Mouse (Mus musculus): ENCODE data around the gene Supt4a. TPM values are rescaled to one million over a fixed set of nuclear protein-coding genes. Genes with fewer than 3 reads are reported as not detected.

Supt4a gene
- polyA plus RNA-seq, 1 experiment: 158 TPM

GRCm38 (mm10) chr11:87715999-87716398 is 21.4 kb upstream of the Supt4a start:
- WGBS: 81% methylated on average over 4 of the region's 4 CpGs
- Histone ChIP-seq H3K4me3 (replicated peaks; ENCODE audit: insufficient read depth, low read depth, low read length) (no peak overlapping the region), H3K27me3 (ENCODE audit: control insufficient read depth, insufficient read depth, low read length) (no peaks in the 10 kb centered on the region), H3K4me1 (ENCODE audit: control insufficient read depth, insufficient read depth, low read length) (no peaks in the 10 kb centered on the region), H3K27ac (ENCODE audit: insufficient read depth, low read length) (no peak overlapping the region)
- no peak for TF ChIP-seq POLR2A (IDR thresholded peaks at IDR 0.05; ENCODE audit: borderline replicate concordance, insufficient read depth, low read length)
- no peak for DNase-seq

GRCm38 (mm10) chr11:87719526-87719925 is 17.8 kb upstream of the Supt4a start:
- no peak overlapping the region for H3K4me3 ChIP-seq (replicated peaks; ENCODE audit: insufficient read depth, low read depth, low read length)
- no peak overlapping the region for H3K27ac ChIP-seq (ENCODE audit: insufficient read depth, low read length)
- no peaks in the 10 kb centered on the region for H3K27me3 ChIP-seq (ENCODE audit: control insufficient read depth, insufficient read depth, low read length)
- no peaks in the 10 kb centered on the region for H3K4me1 ChIP-seq (ENCODE audit: control insufficient read depth, insufficient read depth, low read length)
- no peak for DNase-seq
- no peak for TF ChIP-seq POLR2A (IDR thresholded peaks at IDR 0.05; ENCODE audit: borderline replicate concordance, insufficient read depth, low read length)
- WGBS: 60% methylated on average over 7 of the region's 7 CpGs

- Histone ChIP-seq H3K27me3 (ENCODE audit: control insufficient read depth, insufficient read depth, low read length) (no peaks in the 10 kb centered on the region), H3K27ac (ENCODE audit: insufficient read depth, low read length) (no peak overlapping the region), H3K4me1 (ENCODE audit: control insufficient read depth, insufficient read depth, low read length) (no peaks in the 10 kb centered on the region), H3K4me3 (replicated peaks; ENCODE audit: insufficient read depth, low read depth, low read length) (no peak overlapping the region)
- TF ChIP-seq CTCF (IDR thresholded peaks at IDR 0.05; ENCODE audit: borderline replicate concordance, insufficient read depth, low read depth, low read length): no peak
- no peak for TF ChIP-seq POLR2A (IDR thresholded peaks at IDR 0.05; ENCODE audit: borderline replicate concordance, insufficient read depth, low read length)
- 55% methylated on average over 9 of the region's 9 CpGs for WGBS
- DNase-seq: no peak
These were observed 17.0 kb upstream of the Supt4a start for GRCm38 (mm10) chr11:87720324-87720723.

- 85% methylated on average over 9 of the region's 9 CpGs for WGBS
- Histone ChIP-seq H3K27ac (ENCODE audit: insufficient read depth, low read length) (no peak overlapping the region), H3K4me1 (ENCODE audit: control insufficient read depth, insufficient read depth, low read length) (no peaks in the 10 kb centered on the region), H3K27me3 (ENCODE audit: control insufficient read depth, insufficient read depth, low read length) (no peaks in the 10 kb centered on the region), H3K4me3 (replicated peaks; ENCODE audit: insufficient read depth, low read depth, low read length) (no peak overlapping the region)
- no peak for DNase-seq
- TF ChIP-seq CTCF (IDR thresholded peaks at IDR 0.05; ENCODE audit: borderline replicate concordance, insufficient read depth, low read depth, low read length) (no peak), POLR2A (IDR thresholded peaks at IDR 0.05; ENCODE audit: borderline replicate concordance, insufficient read depth, low read length) (no peak)
These were observed 16.5 kb upstream of the Supt4a start for GRCm38 (mm10) chr11:87720839-87721238.

GRCm38 (mm10) chr11:87722168-87722567 is 15.2 kb upstream of the Supt4a start:
- Histone ChIP-seq H3K27me3 (ENCODE audit: control insufficient read depth, insufficient read depth, low read length) (no peaks in the 10 kb centered on the region), H3K27ac (ENCODE audit: insufficient read depth, low read length) (no peak overlapping the region), H3K4me1 (ENCODE audit: control insufficient read depth, insufficient read depth, low read length) (no peaks in the 10 kb centered on the region), H3K4me3 (replicated peaks; ENCODE audit: insufficient read depth, low read depth, low read length) (no peak overlapping the region)
- DNase-seq: no peak
- no peak for TF ChIP-seq CTCF (IDR thresholded peaks at IDR 0.05; ENCODE audit: borderline replicate concordance, insufficient read depth, low read depth, low read length)
- TF ChIP-seq POLR2A (IDR thresholded peaks at IDR 0.05; ENCODE audit: borderline replicate concordance, insufficient read depth, low read length): no peak
- WGBS: 80% methylated on average over 3 of the region's 3 CpGs

GRCm38 (mm10) chr11:87722891-87723290 is 14.5 kb upstream of the Supt4a start:
- WGBS: 83% methylated on average over 4 of the region's 4 CpGs
- Histone ChIP-seq H3K27me3 (ENCODE audit: control insufficient read depth, insufficient read depth, low read length) (no peaks in the 10 kb centered on the region), H3K27ac (ENCODE audit: insufficient read depth, low read length) (no peak overlapping the region), H3K4me3 (replicated peaks; ENCODE audit: insufficient read depth, low read depth, low read length) (no peak overlapping the region), H3K4me1 (ENCODE audit: control insufficient read depth, insufficient read depth, low read length) (no peaks in the 10 kb centered on the region)
- no peak for TF ChIP-seq POLR2A (IDR thresholded peaks at IDR 0.05; ENCODE audit: borderline replicate concordance, insufficient read depth, low read length)
- TF ChIP-seq CTCF (IDR thresholded peaks at IDR 0.05; ENCODE audit: borderline replicate concordance, insufficient read depth, low read depth, low read length): no peak
- DNase-seq: no peak

- TF ChIP-seq CTCF (IDR thresholded peaks at IDR 0.05; ENCODE audit: borderline replicate concordance, insufficient read depth, low read depth, low read length): no peak
- TF ChIP-seq POLR2A (IDR thresholded peaks at IDR 0.05; ENCODE audit: borderline replicate concordance, insufficient read depth, low read length): no peak
- Histone ChIP-seq H3K27ac (ENCODE audit: insufficient read depth, low read length) (no peak overlapping the region), H3K27me3 (ENCODE audit: control insufficient read depth, insufficient read depth, low read length) (no peaks in the 10 kb centered on the region), H3K4me1 (ENCODE audit: control insufficient read depth, insufficient read depth, low read length) (no peaks in the 10 kb centered on the region), H3K4me3 (replicated peaks; ENCODE audit: insufficient read depth, low read depth, low read length) (no peak overlapping the region)
- DNase-seq: no peak
These were observed 11.8 kb upstream of the Supt4a start for GRCm38 (mm10) chr11:87725515-87725914.

GRCm38 (mm10) chr11:87725964-87726562 is 11.3 kb upstream of the Supt4a start:
- H3K4me1 ChIP-seq (ENCODE audit: control insufficient read depth, insufficient read depth, low read length): no peaks in the 10 kb centered on the region
- H3K4me3 ChIP-seq (replicated peaks; ENCODE audit: insufficient read depth, low read depth, low read length): no peak overlapping the region
- no peak for TF ChIP-seq POLR2A (IDR thresholded peaks at IDR 0.05; ENCODE audit: borderline replicate concordance, insufficient read depth, low read length)
- TF ChIP-seq CTCF (IDR thresholded peaks at IDR 0.05; ENCODE audit: borderline replicate concordance, insufficient read depth, low read depth, low read length): no peak
- no peaks in the 10 kb centered on the region for H3K27me3 ChIP-seq (ENCODE audit: control insufficient read depth, insufficient read depth, low read length)
- H3K27ac ChIP-seq (ENCODE audit: insufficient read depth, low read length): no peak overlapping the region
- WGBS: 43% methylated on average over 6 of the region's 6 CpGs
- no peak for DNase-seq

Measured in cerebellum, adult 2 months (tissue).